Mouse (Mus musculus): ENCODE results near the gene Epm2a. TPM values are rescaled to one million over a fixed set of nuclear protein-coding genes. Genes with fewer than 3 reads are reported as not detected.

Gene Epm2a
- polyA plus RNA-seq (2014; fragmentation: Illumina TruSeq; extraction: RNeasy Lipid Tissue Mini Kit (QIAGEN cat#74804); ENCODE audit: low replicate concordance): 2.1 TPM

GRCm38 (mm10) chr10:11343205-11344141, at the start of gene Epm2a:
TSS of gene Epm2a (plus strand) at chr10:11343404.

Other genes with a start within 250 kb of the Epm2a start
- 13.8 TPM for gene Shprh, start 194.0 kb upstream of the Epm2a start, polyA plus RNA-seq (2014; fragmentation: Illumina TruSeq; extraction: RNeasy Lipid Tissue Mini Kit (QIAGEN cat#74804); ENCODE audit: low replicate concordance)
- 30.5 TPM for gene Fbxo30, start 62.1 kb upstream of the Epm2a start, polyA plus RNA-seq (2014; fragmentation: Illumina TruSeq; extraction: RNeasy Lipid Tissue Mini Kit (QIAGEN cat#74804); ENCODE audit: low replicate concordance)

All from small intestine, adult 10 weeks (tissue).